Mouse (Mus musculus) heart, postnatal 0 days (tissue): ENCODE results near the gene 1700088E04Rik.

ENCODE experiments used
- CTCF ChIP-seq: IDR thresholded peaks from 2 replicates; pipeline ENCODE4 v1.5.1; 2016; ENCODE audit warnings: antibody characterized with exemption, control low read depth, low read depth
- EP300 ChIP-seq: IDR thresholded peaks from 2 replicates; pipeline ENCODE4 v1.6.1; 2016; ENCODE audit warnings: antibody characterized with exemption, low read depth

- no peak for TF ChIP-seq EP300
- TF ChIP-seq CTCF: peak; percentile 98
Observed at GRCm38 (mm10) chr15:79148533-79148932, 7.5 kb upstream of the 1700088E04Rik start.
